Mouse (Mus musculus): ENCODE data around the gene Ly6g6f. TPM values are rescaled to one million over a fixed set of nuclear protein-coding genes. Genes with fewer than 3 reads are reported as not detected.

Gene Ly6g6f
- polyA plus RNA-seq, 1 experiment = not detected

- no peak for TF ChIP-seq CTCF (IDR thresholded peaks at IDR 0.05; ENCODE audit: borderline replicate concordance, insufficient read depth, low read length)
- TF ChIP-seq POLR2A (IDR thresholded peaks at IDR 0.05; ENCODE audit: low read depth, low read length) = no peak
- Histone ChIP-seq H3K4me1 (ENCODE audit: control insufficient read depth, insufficient read depth, low read length) (0 out of 2 replicates have a peak, but pooled peaks cover 3% of the 10 kb centered on the region), H3K4me3 (ENCODE audit: insufficient read depth, low read length) (no peak overlapping the region), H3K27ac (ENCODE audit: insufficient read depth, low read length) (no peak overlapping the region)
Observed at GRCm38 (mm10) chr17:35058316-35058715, 27.1 kb downstream of the Ly6g6f start.

DNA sequence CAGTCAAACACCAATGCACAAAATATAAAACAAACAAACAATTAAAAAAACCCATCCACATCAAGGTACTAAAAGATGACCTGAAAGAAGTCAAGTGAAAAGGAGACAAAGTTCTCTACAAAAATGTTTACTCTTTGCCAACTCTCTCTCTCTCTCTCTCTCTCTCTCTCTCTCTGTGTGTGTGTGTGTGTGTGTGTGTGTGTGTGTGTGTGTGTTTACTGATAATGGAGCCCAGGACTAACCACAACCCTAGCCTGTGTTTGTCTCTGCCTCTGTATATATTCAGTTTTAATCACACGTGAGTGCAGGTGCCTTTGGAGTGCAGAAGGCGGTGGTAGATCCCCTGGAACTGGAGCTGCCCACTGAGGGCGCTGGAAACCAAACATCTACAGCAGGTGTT, 28.3 kb downstream of the Ly6g6f start:
- Histone ChIP-seq H3K4me3 (ENCODE audit: insufficient read depth, low read length) (no peak overlapping the region), H3K27ac (ENCODE audit: insufficient read depth, low read length) (no peak overlapping the region), H3K4me1 (ENCODE audit: control insufficient read depth, insufficient read depth, low read length) (0 out of 2 replicates have a peak, but pooled peaks cover 6% of the 10 kb centered on the region)
- no peak for TF ChIP-seq POLR2A (IDR thresholded peaks at IDR 0.05; ENCODE audit: low read depth, low read length)
- TF ChIP-seq CTCF (IDR thresholded peaks at IDR 0.05; ENCODE audit: borderline replicate concordance, insufficient read depth, low read length) = no peak

GRCm38 (mm10) chr17:35055691-35056495, 29.5 kb downstream of the Ly6g6f start:
- H3K4me3 ChIP-seq (ENCODE audit: insufficient read depth, low read length) = no peak overlapping the region
- H3K27ac ChIP-seq (ENCODE audit: insufficient read depth, low read length) = no peak overlapping the region
- H3K4me1 ChIP-seq (ENCODE audit: control insufficient read depth, insufficient read depth, low read length) = 0 out of 2 replicates have a peak, but pooled peaks cover 6% of the 10 kb centered on the region
- TF ChIP-seq POLR2A (IDR thresholded peaks at IDR 0.05; ENCODE audit: low read depth, low read length) = no peak
- no peak for TF ChIP-seq CTCF (IDR thresholded peaks at IDR 0.05; ENCODE audit: borderline replicate concordance, insufficient read depth, low read length)

GRCm38 (mm10) chr17:35052271-35052798, 33.1 kb downstream of the Ly6g6f start:
- Histone ChIP-seq H3K4me3 (ENCODE audit: insufficient read depth, low read length) (peak overlapping the region; percentile 83), H3K4me1 (ENCODE audit: control insufficient read depth, insufficient read depth, low read length) (0 out of 2 replicates have a peak, but pooled peaks cover 6% of the 10 kb centered on the region), H3K27ac (ENCODE audit: insufficient read depth, low read length) (peak overlapping the region; percentile 99)
- no peak for TF ChIP-seq POLR2A (IDR thresholded peaks at IDR 0.05; ENCODE audit: low read depth, low read length)
- TF ChIP-seq CTCF (IDR thresholded peaks at IDR 0.05; ENCODE audit: borderline replicate concordance, insufficient read depth, low read length) = no peak

- Histone ChIP-seq H3K27ac (ENCODE audit: insufficient read depth, low read length) (peak overlapping the region; percentile 99), H3K4me1 (ENCODE audit: control insufficient read depth, insufficient read depth, low read length) (0 out of 2 replicates have a peak, but pooled peaks cover 6% of the 10 kb centered on the region), H3K4me3 (ENCODE audit: insufficient read depth, low read length) (peak overlapping the region; percentile 83)
- no peak for TF ChIP-seq CTCF (IDR thresholded peaks at IDR 0.05; ENCODE audit: borderline replicate concordance, insufficient read depth, low read length)
- TF ChIP-seq POLR2A (IDR thresholded peaks at IDR 0.05; ENCODE audit: low read depth, low read length) = peak; percentile 80
Observed at GRCm38 (mm10) chr17:35051156-35052086, 34.0 kb downstream of the Ly6g6f start.

DNA sequence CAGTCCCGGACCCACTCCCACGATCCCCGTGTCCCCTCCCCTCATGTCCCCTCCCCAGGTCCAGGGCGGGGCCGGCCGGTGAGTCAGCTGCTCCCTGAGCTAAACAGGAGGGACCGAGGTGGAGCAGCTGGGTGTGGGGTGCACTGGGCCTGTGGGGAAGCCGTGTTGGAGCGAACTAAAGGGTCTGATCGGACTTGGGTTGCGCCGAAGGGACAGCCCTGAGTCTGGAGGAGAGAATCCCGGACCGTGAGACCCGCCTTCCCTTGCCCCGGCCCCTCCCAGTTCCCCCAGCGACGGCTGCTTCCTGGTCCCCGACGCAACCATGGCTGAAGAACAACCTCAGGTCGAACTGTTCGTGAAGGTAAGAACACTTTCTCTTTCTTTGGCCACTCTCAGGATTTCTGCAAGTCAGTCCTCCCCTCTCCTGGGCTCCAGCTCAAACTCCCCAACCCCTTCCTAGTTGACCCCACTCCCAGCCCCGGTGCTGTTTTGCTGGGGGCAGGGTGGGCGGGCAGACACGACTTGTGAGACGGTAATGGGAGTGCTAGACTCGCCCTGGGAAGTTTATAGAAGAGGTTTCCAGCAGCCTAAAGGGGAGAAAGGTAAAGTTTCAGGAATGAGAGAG, 35.2 kb downstream of the Ly6g6f start:
- TF ChIP-seq POLR2A (IDR thresholded peaks at IDR 0.05; ENCODE audit: low read depth, low read length) (peak; percentile 94), CTCF (IDR thresholded peaks at IDR 0.05; ENCODE audit: borderline replicate concordance, insufficient read depth, low read length) (no peak)
- peak overlapping the region; percentile 83 for H3K4me3 ChIP-seq (ENCODE audit: insufficient read depth, low read length)
- peak overlapping the region; percentile 99 for H3K27ac ChIP-seq (ENCODE audit: insufficient read depth, low read length)
- 0 out of 2 replicates have a peak, but pooled peaks cover 6% of the 10 kb centered on the region for H3K4me1 ChIP-seq (ENCODE audit: control insufficient read depth, insufficient read depth, low read length)

DNA sequence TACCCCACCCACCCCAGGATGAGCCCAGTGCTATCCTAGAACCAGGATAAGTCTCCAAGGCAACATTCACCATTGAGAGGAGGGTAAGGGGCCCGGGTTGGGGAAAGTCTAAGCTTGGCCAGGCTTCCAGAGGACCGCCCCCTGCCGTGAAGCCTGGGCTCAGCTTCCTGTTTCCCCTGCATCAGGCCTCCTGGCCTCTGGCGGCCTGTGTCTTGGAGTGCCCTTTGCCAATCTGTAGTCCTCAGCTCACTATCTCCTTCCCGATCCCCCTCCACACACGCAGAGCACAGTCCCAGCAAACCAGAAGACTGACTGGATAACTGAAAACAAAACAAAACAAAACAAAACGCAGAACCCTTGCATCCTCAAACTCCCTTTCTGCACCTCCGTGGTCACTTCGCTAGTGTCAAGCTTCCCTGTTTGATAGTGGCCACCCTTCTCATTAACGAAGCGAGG, 35.8 kb downstream of the Ly6g6f start, which contains the start of gene Clic1:
Gene Clic1, plus strand, starts transcription at position 406 of the 456 bp plus-strand sequence.
- peaks cover 12% of the 10 kb centered on the region; the same call in 1 of the 2 replicates for H3K4me1 ChIP-seq (ENCODE audit: control insufficient read depth, insufficient read depth, low read length)
- peak; percentile 84 for TF ChIP-seq POLR2A (IDR thresholded peaks at IDR 0.05; ENCODE audit: low read depth, low read length)
- no peak for TF ChIP-seq CTCF (IDR thresholded peaks at IDR 0.05; ENCODE audit: borderline replicate concordance, insufficient read depth, low read length)
- H3K27ac ChIP-seq (ENCODE audit: insufficient read depth, low read length) = peak within 1 kb of the TSS; percentile 99
- peak within 1 kb of the TSS; percentile 83 for H3K4me3 ChIP-seq (ENCODE audit: insufficient read depth, low read length)

DNA sequence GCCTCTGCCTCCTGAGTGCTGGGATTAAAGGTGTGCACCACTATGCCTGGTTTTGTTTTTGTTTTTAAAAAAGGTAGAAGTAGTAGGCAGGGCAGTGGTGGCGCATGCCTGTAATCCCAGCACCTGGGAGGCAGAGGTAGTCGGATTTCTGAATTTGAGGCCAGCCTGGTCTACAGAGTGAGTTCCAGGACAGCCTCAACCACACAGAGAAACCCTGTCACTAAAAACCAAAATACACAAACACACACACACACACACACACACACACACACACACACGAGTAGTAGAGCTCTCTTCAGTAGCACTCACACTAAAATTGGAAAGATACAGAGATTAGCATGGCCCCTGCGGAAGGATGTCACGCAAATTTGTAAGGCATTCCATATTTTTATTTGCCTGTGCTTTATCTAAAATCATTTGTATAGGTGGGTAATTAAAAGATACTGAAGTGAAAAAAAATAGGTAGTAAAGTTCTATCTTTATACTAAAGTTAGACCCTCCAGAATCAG, 36.4 kb downstream of the Ly6g6f start:
- peaks cover 14% of the 10 kb centered on the region for H3K4me1 ChIP-seq (ENCODE audit: control insufficient read depth, insufficient read depth, low read length)
- H3K27ac ChIP-seq (ENCODE audit: insufficient read depth, low read length) = peak overlapping the region; percentile 99
- H3K4me3 ChIP-seq (ENCODE audit: insufficient read depth, low read length) = no peak overlapping the region
- TF ChIP-seq CTCF (IDR thresholded peaks at IDR 0.05; ENCODE audit: borderline replicate concordance, insufficient read depth, low read length) (no peak), POLR2A (IDR thresholded peaks at IDR 0.05; ENCODE audit: low read depth, low read length) (no peak)
